Mouse (Mus musculus): ENCODE data around the gene Dgki.
A peak's percentile ranks its signal among the peaks of the same experiment; 100 is the strongest.

The Dgki gene

GRCm38 (mm10) chr6:36929781-36930180, 370.2 kb downstream of the Dgki start:
- no peak for DNase-seq (ENCODE audit: low spot score in 2 of 2)

DNA sequence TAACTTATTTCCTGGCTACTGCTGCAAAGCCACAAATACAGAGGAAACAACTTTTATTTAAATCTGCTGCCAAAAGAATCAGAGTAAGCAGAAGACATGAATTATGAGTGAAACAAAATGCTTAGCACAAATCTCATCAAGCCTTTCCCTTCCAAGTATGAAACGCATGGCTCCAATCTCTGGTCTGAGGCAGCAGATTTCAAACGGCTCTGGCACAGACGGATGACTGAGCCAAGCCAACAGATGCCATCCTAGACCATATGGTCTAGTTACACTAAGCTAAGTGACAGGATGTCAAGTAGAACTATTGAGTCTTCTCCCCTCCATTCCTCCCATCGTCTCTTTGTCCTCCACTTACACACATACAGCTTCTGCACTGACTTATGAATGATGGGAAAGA, 373.5 kb downstream of the Dgki start:
- DNase-seq (ENCODE audit: low spot score in 2 of 2): no peak

- no peak for DNase-seq (ENCODE audit: low spot score in 2 of 2)
Observed at GRCm38 (mm10) chr6:36922006-36922405, 378.0 kb downstream of the Dgki start.

- DNase-seq (ENCODE audit: low spot score in 2 of 2): no peak
Observed at GRCm38 (mm10) chr6:36911586-36911985, 388.4 kb downstream of the Dgki start.

GRCm38 (mm10) chr6:36907191-36907590, 392.8 kb downstream of the Dgki start:
- DNase-seq (ENCODE audit: low spot score in 2 of 2): no peak

DNA sequence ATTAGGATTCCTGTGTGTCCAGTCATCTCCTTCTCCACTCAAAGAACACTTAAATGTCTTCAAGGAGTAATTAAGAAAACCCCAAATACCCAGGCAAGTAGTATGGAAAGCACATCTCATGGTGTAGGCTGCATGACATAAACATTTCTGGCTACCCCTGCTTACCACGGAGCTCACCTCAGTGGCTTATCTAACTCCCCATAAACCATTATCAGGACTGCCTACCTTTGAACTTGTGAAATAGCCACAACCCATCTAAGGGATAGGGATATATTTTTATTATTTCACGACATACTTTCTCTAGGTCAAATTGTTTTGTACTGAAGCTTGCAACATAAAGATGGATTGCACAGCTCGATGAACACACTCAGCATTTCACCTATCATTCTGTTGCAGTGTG, 394.0 kb downstream of the Dgki start:
- no peak for DNase-seq (ENCODE audit: low spot score in 2 of 2)

GRCm38 (mm10) chr6:36904911-36905310, 395.1 kb downstream of the Dgki start:
- DNase-seq (ENCODE audit: low spot score in 2 of 2): no peak

GRCm38 (mm10) chr6:36903821-36904220, 396.2 kb downstream of the Dgki start:
- peak in 1 of 2 experiments; percentile 49 for DNase-seq (ENCODE audit: low spot score in 2 of 2)

GRCm38 (mm10) chr6:36903159-36903794, 396.7 kb downstream of the Dgki start:
- no peak for DNase-seq (ENCODE audit: low spot score in 2 of 2)

DNA sequence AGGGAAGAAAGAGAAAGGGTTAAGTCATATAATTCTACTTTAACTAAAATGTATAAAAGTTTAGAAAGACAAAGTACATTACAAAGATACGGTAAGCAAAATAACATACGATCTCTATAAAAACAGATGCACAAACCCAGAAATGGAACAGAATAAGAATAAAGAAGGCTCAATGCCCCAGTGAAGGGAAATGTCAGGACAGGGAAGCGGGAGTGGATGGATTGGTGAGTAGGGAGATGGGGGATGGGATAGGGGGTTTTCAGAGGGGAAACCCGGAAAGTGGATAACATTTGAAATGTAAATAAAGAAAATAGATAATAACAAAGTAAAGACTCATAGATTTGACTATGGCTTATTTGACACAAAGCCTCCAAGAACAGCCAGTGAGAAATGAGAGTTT, 400.1 kb downstream of the Dgki start:
- no peak for DNase-seq (ENCODE audit: low spot score in 2 of 2)

DNA sequence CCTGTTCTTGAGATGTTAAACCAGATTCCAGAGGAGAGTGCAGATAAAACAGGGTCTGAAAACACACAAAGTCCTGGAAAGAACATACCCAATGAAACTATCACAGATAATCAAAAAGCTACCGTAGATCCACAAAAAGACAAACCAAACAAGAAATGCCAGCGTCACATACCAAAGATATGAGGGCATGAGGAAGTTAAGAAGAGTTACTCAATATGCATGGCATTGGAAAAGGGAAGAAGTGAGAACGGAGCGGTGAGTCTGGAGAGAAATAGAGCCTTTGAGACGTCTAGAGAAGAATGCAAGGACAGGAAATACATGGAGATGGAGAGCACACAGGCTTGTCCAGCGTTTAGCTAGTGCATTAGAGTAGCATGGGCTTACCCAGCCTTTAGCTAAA, 401.6 kb downstream of the Dgki start:
- no peak for DNase-seq (ENCODE audit: low spot score in 2 of 2)

- DNase-seq (ENCODE audit: low spot score in 2 of 2): no peak
Observed at GRCm38 (mm10) chr6:36897616-36898149, 402.3 kb downstream of the Dgki start.

DNA sequence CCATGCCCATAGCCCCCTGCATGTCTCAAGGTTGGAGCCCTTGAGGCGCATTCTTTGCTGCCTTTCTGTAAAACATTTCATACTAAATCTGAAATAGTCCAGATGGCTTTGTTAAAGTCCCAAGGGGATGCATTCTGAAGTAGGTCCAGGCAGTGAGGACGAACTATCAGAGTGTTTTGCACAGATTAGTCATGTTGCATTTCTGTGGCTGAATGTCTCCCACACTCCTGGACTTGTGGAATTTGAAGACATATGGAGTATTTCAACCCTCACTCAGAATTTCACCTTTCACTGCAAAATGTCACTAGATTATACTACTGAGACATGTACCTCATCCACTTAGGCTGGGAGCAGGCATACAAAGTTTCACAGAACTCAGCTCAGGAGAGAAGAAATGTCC, 403.3 kb downstream of the Dgki start:
- no peak for DNase-seq (ENCODE audit: low spot score in 2 of 2)

DNA sequence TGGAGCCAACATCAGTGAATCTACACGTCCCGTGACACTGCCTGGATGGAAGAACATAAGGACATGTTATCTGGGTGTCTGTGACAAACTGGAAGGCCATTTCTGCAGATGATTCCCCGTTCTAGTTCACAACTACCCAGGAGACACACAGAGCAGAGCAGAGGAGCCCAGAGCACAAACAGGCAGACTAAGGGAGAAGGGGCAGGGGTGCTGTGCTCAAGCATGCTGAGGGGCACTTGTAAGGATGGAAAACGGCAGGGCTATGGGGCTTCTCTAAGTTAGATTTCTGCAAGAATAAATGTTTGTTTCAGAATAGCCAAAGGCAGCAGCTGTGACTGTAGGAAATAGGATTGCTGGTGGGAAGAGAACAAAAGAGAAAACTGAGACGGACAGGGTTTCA, 408.2 kb downstream of the Dgki start:
- DNase-seq (ENCODE audit: low spot score in 2 of 2): no peak

DNA sequence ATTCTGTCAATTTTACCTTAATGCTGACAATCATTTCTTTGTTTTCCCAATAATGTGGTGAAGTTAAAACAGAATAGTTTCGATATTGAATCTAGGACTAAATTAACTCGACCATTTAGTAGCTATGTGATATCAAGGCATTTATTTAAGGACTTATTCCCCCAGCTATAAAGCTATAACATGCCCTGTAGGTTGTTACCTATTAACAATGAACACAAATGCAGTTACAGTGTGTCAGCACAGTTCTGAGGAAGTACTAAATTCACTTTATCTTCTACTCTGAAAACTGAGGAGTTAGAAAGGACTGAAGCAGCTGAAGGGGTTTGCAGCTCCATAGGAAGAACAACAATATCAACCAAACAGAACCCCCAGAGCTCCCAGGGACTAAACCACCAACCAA, 409.2 kb downstream of the Dgki start:
- DNase-seq (ENCODE audit: low spot score in 2 of 2): no peak

GRCm38 (mm10) chr6:36890296-36890695, 409.7 kb downstream of the Dgki start:
- no peak for DNase-seq (ENCODE audit: low spot score in 2 of 2)

DNA sequence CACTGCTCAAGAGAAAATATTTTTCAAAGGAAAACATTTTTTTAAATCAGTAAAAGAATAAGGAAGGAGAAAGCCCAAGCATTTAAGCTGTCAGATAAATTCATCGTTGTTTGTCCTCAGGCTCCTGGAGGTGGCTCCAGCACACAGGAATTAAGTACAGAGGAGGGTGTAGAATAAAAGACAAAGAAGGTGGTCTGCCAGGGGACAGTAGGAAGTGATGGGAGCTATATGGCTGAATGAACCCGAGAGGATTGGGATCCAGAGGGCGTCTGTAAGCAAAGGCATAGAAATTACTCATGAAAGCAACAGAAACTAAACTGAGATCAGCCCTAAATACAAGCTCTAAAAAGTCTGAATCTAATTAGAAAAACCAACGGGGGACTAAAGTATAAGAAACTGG, 418.7 kb downstream of the Dgki start:
- no peak for DNase-seq (ENCODE audit: low spot score in 2 of 2)

DNA sequence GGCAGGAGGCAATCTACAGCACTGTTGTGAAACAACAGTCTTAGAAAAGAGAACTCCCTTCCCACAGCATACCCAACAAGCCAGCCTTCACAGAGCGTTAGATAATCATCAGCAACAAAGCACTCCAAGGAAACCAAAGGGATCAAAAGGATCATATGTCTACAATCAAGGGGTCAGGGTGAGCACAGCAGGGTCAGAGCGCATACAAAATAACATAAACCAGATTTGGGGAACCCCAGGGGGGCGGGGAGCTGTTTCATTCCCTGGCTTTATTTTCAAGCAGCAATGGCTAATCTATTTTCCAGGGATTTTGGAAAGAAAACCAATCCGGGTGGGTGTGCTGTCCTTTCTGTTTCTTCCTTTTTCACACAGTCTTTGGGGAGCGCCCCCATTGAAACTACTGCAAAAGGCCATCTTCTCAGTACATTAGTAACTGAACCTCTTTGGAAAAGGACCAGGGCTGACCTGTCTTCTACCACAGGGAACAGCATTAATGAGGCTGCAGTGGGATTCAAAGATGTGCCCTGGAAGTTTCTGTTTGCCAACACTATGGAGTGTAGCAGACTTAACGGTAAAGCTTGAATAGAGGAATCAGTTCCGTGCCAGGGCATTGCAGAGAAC, 419.2 kb downstream of the Dgki start:
- no peak for DNase-seq (ENCODE audit: low spot score in 2 of 2)

- no peak for DNase-seq (ENCODE audit: low spot score in 2 of 2)
Observed at GRCm38 (mm10) chr6:36877399-36877798, 422.6 kb downstream of the Dgki start.

- DNase-seq (ENCODE audit: low spot score in 2 of 2): no peak
Observed at GRCm38 (mm10) chr6:36876426-36876825, 423.6 kb downstream of the Dgki start.

GRCm38 (mm10) chr6:36875926-36876325, 424.1 kb downstream of the Dgki start:
- DNase-seq (ENCODE audit: low spot score in 2 of 2): no peak

GRCm38 (mm10) chr6:36872876-36873275, 427.1 kb downstream of the Dgki start:
- DNase-seq (ENCODE audit: low spot score in 2 of 2): no peak

GRCm38 (mm10) chr6:36868217-36868616, 431.8 kb downstream of the Dgki start:
- no peak for DNase-seq (ENCODE audit: low spot score in 2 of 2)

Measured in frontal cortex, postnatal 25 days (tissue).